Mouse (Mus musculus) stomach, postnatal 0 days (tissue): ENCODE measurements around the gene Prps2.

Experiments
- CTCF ChIP-seq: IDR thresholded peaks from 2 replicates; pipeline ENCODE4 v1.5.1; 2016; ENCODE audit warnings: antibody characterized with exemption, low read depth, mild to moderate bottlenecking, moderate library complexity
- EP300 ChIP-seq: optimal IDR thresholded peaks from 2 replicates; pipeline ENCODE3; 2016; ENCODE audit warnings: antibody characterized with exemption

GRCm38 (mm10) chrX:167330399-167330798 lies 52.1 kb downstream of the Prps2 start, which contains the start of gene Tlr7:
- TF ChIP-seq CTCF (no peak), EP300 (no peak)
